Mouse (Mus musculus) midbrain, postnatal 0 days (tissue): ENCODE data around the gene Tmie. TPM values are rescaled to one million over a fixed set of nuclear protein-coding genes. Genes with fewer than 3 reads are reported as not detected.

Source experiments
- ATAC-seq: fragments of 200-750 bp; cut with Nextera tagmentation; 2 replicates; pipeline ENCODE4 v1.8.0; 2017; ENCODE audit warnings: moderate number of reproducible peaks, mild to moderate bottlenecking, moderate TSS enrichment, moderate library complexity; ENCODE audit not compliant: low FRiP score
- DNase-seq: peaks from one replicate; pipeline ENCODE4 v3.0.0-alpha.2; 2015; ENCODE audit warnings: low spot score
- H3K27ac ChIP-seq: fragments of 300-500 bp; sonication (generic); 2 replicates; pipeline ENCODE4 v1.5.1; 2014; ENCODE audit warnings: low read depth, mild to moderate bottlenecking, low read length, mixed read lengths
- H3K27me3 ChIP-seq: fragments of 300-500 bp; sonication (generic); 2 replicates; pipeline ENCODE4 v1.6.1; 2014; ENCODE audit warnings: low read length, control low read depth, mixed read lengths; ENCODE audit not compliant: insufficient read depth
- H3K36me3 ChIP-seq: fragments of 300-500 bp; sonication (generic); 2 replicates; pipeline ENCODE4 v1.6.1; 2014; ENCODE audit warnings: low read length, control low read depth, mixed read lengths; ENCODE audit not compliant: insufficient read depth
- H3K4me1 ChIP-seq: fragments of 300-500 bp; sonication (generic); 2 replicates; pipeline ENCODE4 v1.6.1; 2014; ENCODE audit warnings: mild to moderate bottlenecking, control low read depth, antibody characterized with exemption, low read length, mixed read lengths; ENCODE audit not compliant: insufficient read depth
- H3K4me2 ChIP-seq: fragments of 300-500 bp; sonication (generic); 2 replicates; pipeline ENCODE4 v1.6.1; 2014; ENCODE audit warnings: low read depth, mild to moderate bottlenecking, low read length, mixed read lengths; ENCODE audit not compliant: poor library complexity, severe bottlenecking
- H3K4me3 ChIP-seq: fragments of 300-500 bp; sonication (generic); 2 replicates; pipeline ENCODE4 v1.5.1; 2014; ENCODE audit warnings: low read depth, mild to moderate bottlenecking, low read length, moderate library complexity
- H3K9ac ChIP-seq: fragments of 300-500 bp; sonication (generic); replicated peaks from 2 replicates; pipeline ENCODE4 v1.6.1; 2014; ENCODE audit warnings: mild to moderate bottlenecking, low read length, moderate library complexity, mixed read lengths; ENCODE audit not compliant: poor library complexity, severe bottlenecking
- H3K9me3 ChIP-seq: fragments of 300-500 bp; sonication (generic); 2 replicates; pipeline ENCODE4 v1.6.1; 2016; ENCODE audit warnings: low read length, control low read depth
- CTCF ChIP-seq: IDR thresholded peaks from 2 replicates; pipeline ENCODE4 v1.5.1; 2016; ENCODE audit warnings: antibody characterized with exemption, mild to moderate bottlenecking
- WGBS: fragments of 180-500 bp; shearing (Covaris S2); extraction: QIAGEN DNeasy Blood & Tissue Kit; methylation state at CpG from one replicate; pipeline ENCODE4 v1.1.7; 2014; 5-methylcytosine and 5-hydroxymethylcytosine counted together
- polyA plus RNA-seq: library from polyadenylated mRNA; unstranded; fragments of >200 nt; fragmentation: Nextera tagmentation; extraction: Ambion mirVana; gene quantifications from 2 replicates; pipeline ENCODE4 v1.2.1, GENCODE M21; 2015
- total RNA-seq: library from RNA; depleted of rRNA; stranded (reverse); fragments of >200 nt; gene quantifications from 2 replicates; pipeline ENCODE4 v1.2.3, GENCODE M21; 2014

Gene Tmie
- total and polyA plus RNA-seq, 2 experiments from 2014 or later: 3.7 to 6.6 TPM

GRCm38 (mm10) chr9:110873681-110874659 lies 5.9 kb downstream of the Tmie start:
- peak; percentile 66 for ATAC-seq
- Histone ChIP-seq H3K4me2 (peak overlapping the region; percentile 69), H3K36me3 (no peaks in the 10 kb centered on the region), H3K4me3 (peak overlapping the region; percentile 39), H3K9me3 (no peaks in the 10 kb centered on the region), H3K27me3 (no peaks in the 10 kb centered on the region), H3K27ac (peak overlapping the region; percentile 57; the same call in 1 of the 2 replicates), H3K9ac (peak overlapping the region; percentile 66), H3K4me1 (peaks cover 11% of the 10 kb centered on the region; the same call in 1 of the 2 replicates)
- DNase-seq: peak; percentile 95
- 4% methylated on average over 38 of the region's 40 CpGs for WGBS
- peak; percentile 56 for TF ChIP-seq CTCF

GRCm38 (mm10) chr9:110871030-110871429 lies 8.9 kb downstream of the Tmie start:
- no peak for ATAC-seq
- H3K4me1 ChIP-seq: peaks cover 11% of the 10 kb centered on the region; the same call in 1 of the 2 replicates
- 23% methylated on average over 7 of the region's 7 CpGs for WGBS
- peak; percentile 81 for TF ChIP-seq CTCF
- H3K4me2 ChIP-seq: no peak overlapping the region
- no peak overlapping the region for H3K27ac ChIP-seq
- H3K36me3 ChIP-seq: no peaks in the 10 kb centered on the region
- no peaks in the 10 kb centered on the region for H3K27me3 ChIP-seq
- no peak overlapping the region for H3K4me3 ChIP-seq
- no peak overlapping the region for H3K9ac ChIP-seq
- DNase-seq: peak; percentile 75
- H3K9me3 ChIP-seq: no peaks in the 10 kb centered on the region

GRCm38 (mm10) chr9:110858967-110859596 lies 20.8 kb downstream of the Tmie start:
- Histone ChIP-seq H3K36me3 (no peaks in the 10 kb centered on the region), H3K4me2 (no peak overlapping the region), H3K27ac (no peak overlapping the region), H3K27me3 (peaks cover 17% of the 10 kb centered on the region), H3K4me3 (no peak overlapping the region), H3K9ac (no peak overlapping the region), H3K4me1 (0 out of 2 replicates have a peak, but pooled peaks cover 5% of the 10 kb centered on the region), H3K9me3 (no peaks in the 10 kb centered on the region)
- ATAC-seq (no peak), DNase-seq (no peak)
- 93% methylated on average over 5 of the region's 5 CpGs for WGBS
- no peak for TF ChIP-seq CTCF

GRCm38 (mm10) chr9:110858523-110858922 lies 21.4 kb downstream of the Tmie start:
- no peak overlapping the region for H3K9ac ChIP-seq
- ATAC-seq (no peak), DNase-seq (no peak)
- H3K27me3 ChIP-seq: peaks cover 17% of the 10 kb centered on the region
- 54% methylated on average over 5 of the region's 5 CpGs for WGBS
- H3K4me1 ChIP-seq: 0 out of 2 replicates have a peak, but pooled peaks cover 5% of the 10 kb centered on the region
- H3K27ac ChIP-seq: no peak overlapping the region
- H3K9me3 ChIP-seq: no peaks in the 10 kb centered on the region
- H3K4me2 ChIP-seq: no peak overlapping the region
- no peak overlapping the region for H3K4me3 ChIP-seq
- no peaks in the 10 kb centered on the region for H3K36me3 ChIP-seq
- TF ChIP-seq CTCF: no peak

- peak within 1 kb of the TSS; percentile 45 for H3K4me2 ChIP-seq
- H3K9ac ChIP-seq: no peak within 1 kb of the TSS
- WGBS: 11% methylated on average over 38 of the region's 50 CpGs
- peak; percentile 63 for TF ChIP-seq CTCF
- H3K36me3 ChIP-seq: no peaks in the 10 kb centered on the region
- 0 out of 2 replicates have a peak, but pooled peaks cover 5% of the 10 kb centered on the region for H3K4me1 ChIP-seq
- peak within 1 kb of the TSS; percentile 24; the same call in 1 of the 2 replicates for H3K4me3 ChIP-seq
- no peak within 1 kb of the TSS for H3K27ac ChIP-seq
- peaks cover 17% of the 10 kb centered on the region for H3K27me3 ChIP-seq
- ATAC-seq: no peak
- H3K9me3 ChIP-seq: no peaks in the 10 kb centered on the region
- DNase-seq: no peak
These were observed 22.0 kb downstream of the Tmie start, which contains the start of gene Prss50 for GRCm38 (mm10) chr9:110857781-110858472. Gene Prss50 (plus strand): TSS chr9:110857967.
